Mouse (Mus musculus): Measurements from ENCODE around the gene Cpm. TPM values are rescaled to one million over a fixed set of nuclear protein-coding genes. Genes with fewer than 3 reads are reported as not detected.

Cpm gene
- polyA plus RNA-seq, 1 experiment from 2014 or later = 3.1 TPM

DNA sequence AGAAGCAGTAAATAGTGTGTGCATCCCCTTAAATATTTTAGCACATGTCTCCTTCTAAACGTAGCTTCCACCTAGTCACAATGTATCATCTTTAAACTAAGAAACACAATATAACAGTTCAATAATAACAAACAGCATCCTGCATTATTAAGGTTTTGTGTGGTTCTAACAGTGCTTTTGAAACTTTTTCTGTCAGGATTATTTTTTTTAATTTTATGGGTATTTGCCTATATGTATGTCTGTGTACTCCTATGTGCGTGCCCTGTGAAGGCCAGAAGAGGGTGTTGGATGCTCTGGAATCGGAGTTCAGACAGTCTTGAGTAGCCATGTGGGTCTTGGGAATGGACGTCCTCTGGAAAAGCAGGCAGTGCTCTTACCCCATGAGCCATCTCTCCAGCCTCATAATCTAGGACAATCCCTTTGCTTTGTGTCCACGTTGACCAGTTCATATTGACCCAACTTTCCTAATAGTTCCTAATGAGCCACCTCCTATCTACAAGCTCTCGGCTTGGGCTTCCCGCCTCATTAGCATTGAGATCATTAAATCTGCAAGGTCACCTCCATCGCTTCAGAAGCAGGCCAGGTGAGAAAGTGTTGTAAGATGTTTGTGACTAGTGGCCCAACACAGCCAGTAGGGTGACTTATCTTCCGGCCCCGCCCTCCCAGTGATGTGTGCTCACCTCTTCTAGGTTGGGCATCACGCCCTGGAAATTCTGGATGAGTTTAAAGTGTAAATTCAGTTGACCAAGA, 20.2 kb downstream of the Cpm start:
- 78% methylated on average over 11 of the region's 11 CpGs for WGBS
- H3K9me3 ChIP-seq = no peaks in the 10 kb centered on the region

DNA sequence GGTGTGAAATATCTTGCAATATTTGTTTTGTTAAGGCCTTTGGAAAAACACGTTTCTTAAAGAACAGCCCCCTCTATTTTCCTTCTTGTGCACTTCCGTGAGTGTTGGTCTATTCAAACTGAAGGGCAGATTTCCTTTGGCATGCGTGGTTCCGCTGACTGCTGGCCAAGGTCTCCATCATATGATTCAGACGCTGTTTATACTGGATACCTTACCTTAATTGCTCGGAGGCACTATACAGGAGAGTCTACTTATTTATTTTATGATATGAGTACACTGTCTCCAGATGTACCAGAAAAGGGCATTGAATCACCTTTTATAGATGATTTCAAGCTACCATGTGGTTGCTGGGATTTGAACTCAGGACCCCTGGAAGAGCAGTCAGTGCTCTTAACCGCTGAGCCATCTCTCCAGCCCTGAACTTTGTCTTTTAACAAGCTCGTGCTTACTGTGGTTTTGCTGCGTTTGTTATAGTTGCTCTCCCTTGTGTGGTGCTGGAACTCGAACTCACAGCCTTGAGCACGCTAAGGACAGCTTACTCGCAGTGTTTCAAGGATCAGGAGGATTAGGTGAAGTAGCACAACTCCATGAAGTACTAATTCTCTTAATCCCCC, 20.8 kb downstream of the Cpm start:
- Histone ChIP-seq H3K27me3 (replicated peaks) (no peaks in the 10 kb centered on the region), H3K4me3 (no peak overlapping the region), H3K9ac (no peak overlapping the region), H3K4me2 (no peak overlapping the region), H3K4me1 (no peaks in the 10 kb centered on the region), H3K27ac (replicated peaks) (no peak overlapping the region), H3K9me3 (no peaks in the 10 kb centered on the region), H3K36me3 (no peaks in the 10 kb centered on the region)
- ATAC-seq (ENCODE audit: extremely low read depth, insufficient number of reproducible peaks, low FRiP score, low TSS enrichment) = no peak
- 80% methylated on average over 12 of the region's 12 CpGs for WGBS

More for the DNA sequence above, 20.2 kb downstream of the Cpm start:
- ATAC-seq (ENCODE audit: extremely low read depth, insufficient number of reproducible peaks, low FRiP score, low TSS enrichment) = no peak
- no peaks in the 10 kb centered on the region for H3K4me1 ChIP-seq
- no peaks in the 10 kb centered on the region for H3K27me3 ChIP-seq (replicated peaks)
- no peak overlapping the region for H3K4me3 ChIP-seq
- H3K36me3 ChIP-seq = no peaks in the 10 kb centered on the region
- no peak overlapping the region for H3K4me2 ChIP-seq
- H3K9ac ChIP-seq = no peak overlapping the region
- no peak overlapping the region for H3K27ac ChIP-seq (replicated peaks)

DNA sequence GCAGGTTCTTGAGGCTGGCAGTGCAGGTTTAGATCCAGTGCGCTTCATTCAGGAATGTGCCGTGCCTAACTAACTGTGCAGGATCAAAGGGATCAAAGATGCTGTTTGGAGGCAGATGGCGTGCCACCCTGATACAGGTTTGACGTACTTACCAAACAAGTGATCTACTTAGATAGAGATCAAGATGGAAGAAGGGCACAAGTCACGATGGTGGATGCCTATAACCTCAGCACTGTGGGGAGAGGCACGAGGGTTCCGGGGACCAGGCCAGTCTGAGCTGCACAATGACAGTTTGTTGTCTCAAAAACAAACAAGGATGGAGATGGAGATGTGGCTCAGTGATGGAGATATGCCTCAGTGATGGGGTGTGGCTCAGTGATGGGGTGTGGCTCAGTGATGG, 21.4 kb downstream of the Cpm start:
- WGBS = 74% methylated on average over 7 of the region's 7 CpGs
- H3K36me3 ChIP-seq = no peaks in the 10 kb centered on the region
- no peak overlapping the region for H3K27ac ChIP-seq (replicated peaks)
- ATAC-seq (ENCODE audit: extremely low read depth, insufficient number of reproducible peaks, low FRiP score, low TSS enrichment) = no peak
- no peak overlapping the region for H3K4me3 ChIP-seq
- no peaks in the 10 kb centered on the region for H3K27me3 ChIP-seq (replicated peaks)
- no peak overlapping the region for H3K9ac ChIP-seq
- H3K9me3 ChIP-seq = no peaks in the 10 kb centered on the region
- H3K4me2 ChIP-seq = no peak overlapping the region
- no peaks in the 10 kb centered on the region for H3K4me1 ChIP-seq

DNA sequence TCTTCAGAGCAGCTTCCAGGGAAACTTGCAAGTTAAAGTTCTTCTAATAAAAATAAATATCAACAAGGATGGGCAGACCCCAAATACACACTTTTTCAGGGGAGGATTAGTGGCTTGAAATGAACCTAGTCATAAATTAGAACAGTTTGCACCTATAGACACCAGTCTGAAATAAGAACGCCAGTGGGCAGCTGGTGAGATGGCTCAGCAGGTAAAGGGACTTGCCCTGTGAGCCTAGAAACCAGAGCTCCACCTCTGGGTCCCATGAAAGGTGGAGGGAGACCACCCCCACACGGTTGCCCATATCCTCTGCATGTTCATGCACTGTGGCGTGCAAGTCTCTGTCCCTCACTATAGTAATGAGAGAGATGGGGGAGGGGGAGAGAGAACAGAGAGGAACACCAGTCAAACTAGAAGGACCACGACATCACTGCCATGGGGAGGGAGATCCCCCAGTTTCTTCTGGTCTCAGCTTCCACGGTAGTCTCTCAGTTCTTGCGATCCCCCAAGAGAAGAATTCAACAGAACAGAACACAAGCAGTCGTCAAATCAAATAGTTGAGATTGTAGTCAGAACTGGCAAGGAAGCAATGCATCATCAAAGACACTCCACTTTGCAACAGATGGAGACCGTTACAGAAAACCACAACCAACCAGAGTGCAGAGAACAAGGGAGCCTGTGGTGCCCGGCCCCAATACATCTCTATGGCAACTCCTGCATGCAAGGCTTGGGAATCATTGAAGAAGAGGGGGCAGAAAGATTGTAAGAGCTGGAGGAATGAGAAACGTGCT, 22.5 kb downstream of the Cpm start:
- Histone ChIP-seq H3K36me3 (no peaks in the 10 kb centered on the region), H3K27me3 (replicated peaks) (no peaks in the 10 kb centered on the region), H3K9me3 (no peaks in the 10 kb centered on the region), H3K27ac (replicated peaks) (no peak overlapping the region), H3K4me3 (no peak overlapping the region), H3K4me1 (no peaks in the 10 kb centered on the region), H3K9ac (no peak overlapping the region), H3K4me2 (no peak overlapping the region)
- ATAC-seq (ENCODE audit: extremely low read depth, insufficient number of reproducible peaks, low FRiP score, low TSS enrichment) = no peak
- 61% methylated on average over 10 of the region's 10 CpGs for WGBS

DNA sequence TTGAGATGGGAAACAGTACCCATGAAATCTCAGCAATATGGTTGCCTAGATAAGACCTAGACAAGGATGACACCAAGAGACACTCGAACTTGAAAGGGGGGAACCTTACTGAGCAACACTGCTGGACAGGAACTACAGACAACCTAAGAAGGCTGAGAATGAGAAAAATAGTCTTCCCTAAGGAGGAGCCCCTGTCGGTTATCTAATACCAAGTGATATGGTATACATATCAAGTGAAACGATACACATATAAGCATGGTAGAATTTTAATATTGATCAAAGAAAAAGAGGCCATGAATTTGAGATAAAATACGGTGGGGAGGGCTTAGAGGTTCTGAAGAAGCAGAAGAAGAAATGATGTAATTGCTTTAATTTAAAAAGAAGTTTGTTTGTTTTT, 23.1 kb downstream of the Cpm start:
- no peak overlapping the region for H3K4me3 ChIP-seq
- H3K9ac ChIP-seq = no peak overlapping the region
- no peaks in the 10 kb centered on the region for H3K4me1 ChIP-seq
- H3K9me3 ChIP-seq = no peaks in the 10 kb centered on the region
- ATAC-seq (ENCODE audit: extremely low read depth, insufficient number of reproducible peaks, low FRiP score, low TSS enrichment) = no peak
- no peaks in the 10 kb centered on the region for H3K27me3 ChIP-seq (replicated peaks)
- no peaks in the 10 kb centered on the region for H3K36me3 ChIP-seq
- WGBS = 73% methylated on average over 4 of the region's 4 CpGs
- no peak overlapping the region for H3K27ac ChIP-seq (replicated peaks)
- no peak overlapping the region for H3K4me2 ChIP-seq

DNA sequence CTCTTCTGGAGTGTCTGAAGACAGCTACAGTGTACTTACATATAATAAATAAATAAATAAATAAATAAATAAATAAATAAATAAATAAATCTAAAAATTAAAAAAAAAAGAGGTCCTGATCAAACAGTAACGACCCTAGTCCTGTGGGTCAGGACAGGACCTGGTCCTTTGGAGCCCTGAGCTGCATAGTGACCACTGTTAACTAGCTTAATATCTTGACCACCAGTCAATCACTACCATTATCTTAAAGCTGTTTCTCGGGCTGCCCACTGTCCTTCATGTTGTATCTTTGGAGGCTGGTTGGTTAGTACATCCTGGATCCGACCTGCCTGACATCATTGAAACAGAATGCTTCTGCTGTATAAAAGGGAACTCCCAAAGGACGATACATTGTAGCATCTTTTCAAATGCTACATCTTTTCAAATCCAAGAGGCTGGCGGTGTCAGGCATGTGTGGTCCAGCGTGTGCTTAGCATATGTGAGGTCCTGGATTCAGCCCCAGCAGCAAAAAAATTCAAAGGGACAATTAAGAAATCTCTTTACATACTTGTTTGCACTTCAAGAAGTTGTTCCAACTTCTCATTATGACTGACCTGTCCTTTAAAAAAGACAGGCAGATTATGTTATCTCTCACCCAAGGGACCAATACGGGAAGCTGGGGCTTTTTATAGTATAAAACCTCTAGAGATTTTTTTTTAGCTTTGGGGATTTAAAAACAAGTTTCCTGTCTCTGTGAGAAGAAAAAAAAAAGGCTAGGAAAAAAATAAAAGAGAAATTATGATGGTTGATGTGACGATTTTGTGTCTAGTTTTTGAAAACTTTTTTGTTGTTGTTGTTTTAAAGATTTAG, 23.9 kb downstream of the Cpm start:
- no peak for ATAC-seq (ENCODE audit: extremely low read depth, insufficient number of reproducible peaks, low FRiP score, low TSS enrichment)
- Histone ChIP-seq H3K4me2 (no peak overlapping the region), H3K4me3 (no peak overlapping the region), H3K4me1 (no peaks in the 10 kb centered on the region), H3K27me3 (replicated peaks) (no peaks in the 10 kb centered on the region), H3K27ac (replicated peaks) (no peak overlapping the region), H3K9me3 (no peaks in the 10 kb centered on the region), H3K36me3 (no peaks in the 10 kb centered on the region), H3K9ac (no peak overlapping the region)
- 66% methylated on average over 8 of the region's 8 CpGs for WGBS

DNA sequence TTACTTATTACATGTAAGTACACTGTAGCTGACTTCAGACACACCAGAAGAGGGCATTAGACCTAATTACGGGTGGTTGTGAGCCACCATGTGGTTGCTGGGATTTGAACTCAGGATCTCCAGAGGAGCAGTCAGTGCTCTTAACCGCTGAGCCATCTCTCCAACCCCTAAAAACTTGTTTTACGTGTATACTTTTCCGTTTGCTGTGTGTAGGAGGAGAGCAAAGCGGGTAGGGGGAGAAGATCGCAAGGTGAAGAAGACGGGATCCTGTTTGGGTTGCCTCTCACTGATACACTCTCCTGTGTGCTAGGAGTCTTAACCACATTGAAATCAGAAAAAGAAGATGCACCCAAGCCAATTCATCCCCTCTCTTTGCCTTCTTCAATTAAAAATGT, 24.5 kb downstream of the Cpm start:
- H3K4me2 ChIP-seq = no peak overlapping the region
- no peaks in the 10 kb centered on the region for H3K36me3 ChIP-seq
- no peak overlapping the region for H3K9ac ChIP-seq
- H3K27ac ChIP-seq (replicated peaks) = no peak overlapping the region
- no peak overlapping the region for H3K4me3 ChIP-seq
- H3K4me1 ChIP-seq = no peaks in the 10 kb centered on the region
- H3K9me3 ChIP-seq = no peaks in the 10 kb centered on the region
- ATAC-seq (ENCODE audit: extremely low read depth, insufficient number of reproducible peaks, low FRiP score, low TSS enrichment) = no peak
- H3K27me3 ChIP-seq (replicated peaks) = no peaks in the 10 kb centered on the region
- WGBS = 81% methylated on average over 7 of the region's 7 CpGs

DNA sequence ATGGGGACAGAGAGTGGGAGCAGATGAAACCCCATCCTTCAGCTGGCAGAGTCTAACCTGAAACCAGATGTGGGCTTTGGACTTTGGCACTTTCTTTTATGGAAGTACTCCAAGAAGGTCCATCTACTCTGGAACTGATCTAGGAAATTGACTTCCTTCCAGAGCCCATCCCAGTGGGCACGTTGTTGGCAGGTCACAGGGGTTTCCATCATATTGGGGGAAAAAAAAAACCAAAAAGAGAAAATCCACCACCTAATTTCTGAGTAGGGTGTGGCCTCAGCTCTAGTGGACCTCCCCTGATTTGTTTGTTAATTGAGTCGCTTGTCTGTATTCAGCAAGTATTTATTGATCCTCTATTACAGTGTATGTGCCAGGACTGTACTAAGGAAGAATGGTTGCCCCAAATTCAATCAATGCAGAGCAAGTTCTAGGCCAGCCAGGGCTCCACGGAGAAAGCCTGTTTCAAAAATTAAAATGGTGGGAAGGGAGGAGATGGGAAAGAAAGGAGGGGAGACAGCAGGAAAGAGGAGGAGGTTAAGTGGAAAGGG, 25.4 kb downstream of the Cpm start:
- Histone ChIP-seq H3K4me3 (no peak overlapping the region), H3K9me3 (no peaks in the 10 kb centered on the region), H3K27ac (replicated peaks) (no peak overlapping the region), H3K27me3 (replicated peaks) (no peaks in the 10 kb centered on the region), H3K4me1 (no peaks in the 10 kb centered on the region), H3K9ac (no peak overlapping the region), H3K4me2 (no peak overlapping the region), H3K36me3 (no peaks in the 10 kb centered on the region)
- 73% methylated on average over 3 of the region's 3 CpGs for WGBS
- ATAC-seq (ENCODE audit: extremely low read depth, insufficient number of reproducible peaks, low FRiP score, low TSS enrichment) = no peak

DNA sequence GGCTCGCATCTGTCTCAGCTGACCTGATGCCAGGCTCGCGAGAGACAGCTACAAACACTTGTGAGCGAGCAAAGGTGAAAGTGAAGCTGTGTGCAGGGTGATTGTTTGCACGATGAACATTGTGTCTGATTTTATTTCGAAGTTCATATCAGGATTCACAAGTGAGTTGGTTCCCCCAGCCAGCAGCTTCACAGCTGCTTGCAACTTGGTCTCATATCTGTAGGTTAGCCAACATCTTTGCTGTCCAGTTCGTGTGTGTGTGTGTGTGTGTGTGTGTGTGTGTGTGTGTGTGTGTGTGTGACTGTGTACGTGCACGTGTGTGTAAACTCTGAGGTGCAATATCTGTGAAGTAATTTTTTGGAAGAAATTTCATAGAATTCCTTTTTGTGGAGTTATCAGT, 26.2 kb downstream of the Cpm start:
- Histone ChIP-seq H3K27me3 (replicated peaks) (no peaks in the 10 kb centered on the region), H3K9ac (no peak overlapping the region), H3K9me3 (no peaks in the 10 kb centered on the region), H3K4me3 (no peak overlapping the region), H3K4me1 (no peaks in the 10 kb centered on the region), H3K36me3 (no peaks in the 10 kb centered on the region), H3K27ac (replicated peaks) (no peak overlapping the region), H3K4me2 (no peak overlapping the region)
- 80% methylated on average over 9 of the region's 9 CpGs for WGBS
- ATAC-seq (ENCODE audit: extremely low read depth, insufficient number of reproducible peaks, low FRiP score, low TSS enrichment) = no peak

DNA sequence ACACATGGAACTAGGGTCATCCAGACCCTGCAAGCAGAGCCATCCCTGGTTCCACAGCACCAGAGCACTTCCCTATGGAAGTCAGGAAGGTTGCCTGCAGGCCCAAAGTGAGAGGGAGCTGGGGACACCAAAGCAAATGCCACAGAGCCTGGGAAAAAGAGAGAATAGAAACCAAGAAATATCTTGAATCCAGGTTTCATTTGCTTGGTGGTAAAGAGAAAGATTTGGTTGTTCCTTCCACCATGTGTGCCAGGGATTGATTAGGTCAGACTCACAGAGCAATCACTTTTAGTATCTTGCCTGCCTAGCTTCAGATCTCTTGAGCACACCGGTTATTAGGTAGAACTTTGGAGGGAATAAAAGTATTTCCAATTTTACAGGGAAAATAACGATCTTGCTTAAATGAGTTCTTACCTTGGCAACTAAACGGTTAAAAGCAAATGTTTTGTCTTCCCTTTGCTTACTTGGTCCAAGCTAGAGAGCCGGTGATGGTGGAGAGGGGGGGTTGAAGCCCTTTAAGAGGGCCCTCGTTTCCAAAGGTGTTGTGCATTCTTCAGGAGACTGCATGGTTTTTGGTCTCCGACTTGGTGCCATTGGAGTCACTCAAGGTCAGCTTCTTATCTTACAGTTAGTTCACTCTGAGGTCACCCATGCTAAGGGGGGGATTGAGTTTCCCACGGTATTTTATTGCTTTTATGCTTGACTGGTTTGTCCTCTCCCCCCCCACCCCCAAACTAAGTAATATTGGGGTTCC, 26.8 kb downstream of the Cpm start:
- Histone ChIP-seq H3K9me3 (no peaks in the 10 kb centered on the region), H3K4me2 (no peak overlapping the region), H3K27ac (replicated peaks) (no peak overlapping the region), H3K9ac (no peak overlapping the region), H3K4me3 (no peak overlapping the region), H3K4me1 (no peaks in the 10 kb centered on the region), H3K36me3 (no peaks in the 10 kb centered on the region), H3K27me3 (replicated peaks) (no peaks in the 10 kb centered on the region)
- ATAC-seq (ENCODE audit: extremely low read depth, insufficient number of reproducible peaks, low FRiP score, low TSS enrichment) = no peak
- WGBS = 48% methylated on average over 7 of the region's 7 CpGs

Data from heart, embryonic 13.5 days (tissue).